Mouse (Mus musculus): ENCODE data around the gene Ubtf. TPM values are rescaled to one million over a fixed set of nuclear protein-coding genes. Genes with fewer than 3 reads are reported as not detected.

Gene Ubtf
- total RNA-seq, 2 experiments from 2014 or later, result 77.5 to 281 TPM

DNA sequence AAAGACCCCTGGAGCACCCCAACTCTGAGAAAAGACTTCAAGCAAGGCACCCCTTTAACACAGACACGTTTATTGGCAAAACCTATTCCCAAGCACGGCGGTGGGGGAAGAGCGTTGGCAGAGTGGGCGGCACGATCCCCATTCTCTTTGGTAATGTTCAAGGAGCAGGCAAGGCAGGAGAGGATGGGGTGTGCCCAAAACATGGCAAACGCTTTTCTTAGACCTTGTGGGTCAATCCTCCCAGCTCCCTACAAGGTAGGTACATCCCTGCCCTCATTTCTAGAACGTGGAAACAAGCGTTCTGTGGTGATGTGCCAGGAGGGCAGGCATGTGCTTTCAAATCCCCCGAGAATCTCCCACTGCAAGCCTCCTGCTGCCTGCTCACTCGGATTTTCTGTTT is 29.2 kb upstream of the Ubtf start:
- ATAC-seq (replicated peaks; ENCODE audit: low FRiP score, poor library complexity, severe bottlenecking), result peak; percentile 25

DNA sequence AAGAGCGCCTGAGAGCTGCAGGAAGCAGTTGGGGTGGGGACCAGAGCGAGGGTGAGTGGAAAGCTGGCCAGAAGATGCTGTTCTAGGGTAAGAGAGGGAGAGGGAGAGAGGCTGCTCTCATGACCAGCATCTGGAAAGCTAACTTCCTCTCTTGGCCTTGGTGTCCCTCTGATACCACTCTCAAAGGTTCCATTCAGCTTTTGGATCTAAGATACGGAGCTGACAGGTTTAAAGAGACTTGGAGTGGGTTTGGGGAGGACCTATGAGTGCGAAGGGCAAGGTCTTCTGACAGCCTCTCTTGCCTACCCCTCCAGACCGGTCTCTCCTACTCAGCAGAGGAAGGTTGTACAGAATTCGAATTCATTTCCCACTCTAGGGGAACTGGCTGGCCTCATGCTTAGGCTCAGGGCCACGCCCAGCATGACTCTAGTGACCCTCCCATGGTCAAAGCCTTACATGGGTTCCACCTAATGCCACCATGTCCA is 28.6 kb upstream of the Ubtf start:
- ATAC-seq (replicated peaks; ENCODE audit: low FRiP score, poor library complexity, severe bottlenecking), result peak; percentile 40

DNA sequence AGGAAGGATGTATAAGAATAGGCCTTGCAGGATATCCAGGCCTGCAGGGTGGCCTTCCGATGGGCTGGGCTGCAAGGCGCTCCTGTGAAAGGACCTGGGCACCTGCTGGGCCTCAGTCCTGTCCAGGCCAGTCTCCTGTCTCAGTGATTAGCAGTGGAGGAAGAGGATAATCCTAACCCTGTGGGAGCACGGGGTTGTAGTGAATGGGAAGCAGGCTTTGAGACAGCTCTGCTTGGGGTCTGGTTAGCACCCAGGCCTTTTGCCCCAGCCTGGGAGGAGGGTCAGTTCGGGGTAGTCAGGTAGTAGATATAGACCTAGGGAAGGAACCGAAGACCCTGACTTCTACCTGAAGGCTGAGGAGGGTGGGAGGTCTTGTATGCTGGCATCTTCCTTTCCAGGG is 28.1 kb upstream of the Ubtf start:
- peak; percentile 22 for ATAC-seq (replicated peaks; ENCODE audit: low FRiP score, poor library complexity, severe bottlenecking)

DNA sequence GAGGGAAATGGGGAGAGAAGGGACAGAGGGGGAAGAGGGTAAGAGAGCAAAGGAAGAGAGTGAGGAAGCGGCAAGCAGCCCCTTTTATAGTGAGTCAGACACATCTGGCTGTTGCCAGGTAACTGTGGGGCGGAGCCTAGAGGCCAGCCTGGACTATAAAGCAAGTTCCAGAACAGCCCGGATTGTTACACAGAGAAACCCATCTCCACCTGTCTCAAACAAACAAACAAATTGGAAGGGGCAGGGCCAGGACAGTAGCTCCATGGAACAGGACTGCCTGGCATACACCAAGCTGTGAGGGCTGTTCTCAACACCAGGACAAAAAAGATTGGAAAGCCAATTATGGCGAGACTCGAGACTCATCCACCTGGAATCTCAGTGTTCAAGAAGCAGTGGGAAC is 27.4 kb upstream of the Ubtf start:
- no peak for ATAC-seq (replicated peaks; ENCODE audit: low FRiP score, poor library complexity, severe bottlenecking)

DNA sequence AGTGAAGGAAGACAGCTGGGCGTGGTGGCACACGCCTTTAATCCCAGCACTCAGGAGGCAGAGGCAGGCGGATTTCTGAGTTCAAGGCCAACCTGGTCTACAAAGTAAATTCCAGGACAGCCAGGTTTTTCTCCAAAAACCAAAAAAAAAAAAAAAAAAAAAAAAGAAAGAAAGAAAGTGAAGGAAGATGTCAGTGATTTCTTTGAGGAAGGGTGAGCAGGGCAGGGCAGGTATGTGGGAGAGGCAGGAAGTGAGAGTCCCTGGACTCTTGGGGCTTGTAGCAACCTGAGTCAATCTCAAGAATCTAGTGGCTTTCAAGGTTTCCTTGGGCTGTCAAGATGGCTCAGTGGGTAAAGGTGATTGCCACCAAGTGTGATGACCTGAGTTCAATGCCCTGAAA is 24.9 kb upstream of the Ubtf start:
- no peak for ATAC-seq (replicated peaks; ENCODE audit: low FRiP score, poor library complexity, severe bottlenecking)

DNA sequence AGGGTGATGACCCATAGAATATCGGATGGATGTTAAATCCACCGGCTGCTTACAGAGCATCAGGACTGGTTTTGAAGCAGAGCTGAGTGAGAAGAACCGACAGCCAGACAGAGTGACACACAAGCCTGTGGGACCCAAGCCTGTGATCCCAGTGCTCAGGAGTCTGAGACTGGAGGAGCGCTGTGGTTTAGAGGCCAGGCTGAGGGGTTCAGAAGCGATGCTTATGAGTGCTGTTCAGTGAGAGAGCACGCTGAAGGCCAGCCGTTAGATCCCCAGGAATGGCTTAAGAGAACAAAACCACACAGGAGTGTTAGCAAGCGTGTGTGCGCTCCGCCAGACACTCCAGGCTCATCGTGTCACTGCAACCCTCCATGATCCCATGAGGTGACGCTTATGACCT is 23.2 kb upstream of the Ubtf start:
- no peak for ATAC-seq (replicated peaks; ENCODE audit: low FRiP score, poor library complexity, severe bottlenecking)

DNA sequence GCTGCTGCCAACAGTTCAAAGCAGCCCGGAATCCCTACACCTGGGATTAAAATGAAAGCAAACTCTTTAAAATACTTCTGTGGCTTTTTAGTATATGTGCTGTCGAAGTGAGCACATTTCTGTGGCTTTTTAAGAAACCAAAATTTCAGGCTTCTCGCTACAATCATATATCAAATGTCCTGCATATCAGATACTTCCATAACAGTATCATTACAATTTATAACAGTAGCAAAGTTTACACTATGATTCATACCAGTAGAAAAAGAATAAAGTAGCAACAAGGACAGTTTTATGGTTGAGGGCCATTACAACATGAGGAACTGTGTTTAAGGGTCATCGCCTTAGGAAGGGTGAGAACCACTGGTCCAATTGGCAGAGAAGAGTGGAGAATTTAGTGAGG is 21.6 kb upstream of the Ubtf start:
- ATAC-seq (replicated peaks; ENCODE audit: low FRiP score, poor library complexity, severe bottlenecking), result no peak

DNA sequence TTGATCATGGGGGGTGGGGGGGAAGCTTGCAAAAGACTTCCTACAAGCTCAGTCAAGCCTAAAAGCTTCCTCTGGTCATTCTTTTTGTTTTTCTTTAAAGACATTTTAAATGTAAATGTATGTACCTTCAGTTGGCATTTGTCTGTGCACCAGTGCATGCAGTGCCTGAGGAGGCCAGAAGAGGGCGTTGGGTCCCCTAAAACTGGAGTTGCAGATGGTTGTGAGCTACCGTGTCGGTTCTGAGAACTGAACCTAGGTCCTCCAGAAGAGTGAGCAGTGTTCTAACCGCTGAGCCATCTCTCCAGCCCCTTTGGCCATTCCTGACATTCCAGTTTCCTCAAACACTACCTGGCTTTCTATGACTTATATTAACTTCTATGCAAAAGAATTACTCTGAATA is 20.1 kb upstream of the Ubtf start:
- no peak for ATAC-seq (replicated peaks; ENCODE audit: low FRiP score, poor library complexity, severe bottlenecking)

DNA sequence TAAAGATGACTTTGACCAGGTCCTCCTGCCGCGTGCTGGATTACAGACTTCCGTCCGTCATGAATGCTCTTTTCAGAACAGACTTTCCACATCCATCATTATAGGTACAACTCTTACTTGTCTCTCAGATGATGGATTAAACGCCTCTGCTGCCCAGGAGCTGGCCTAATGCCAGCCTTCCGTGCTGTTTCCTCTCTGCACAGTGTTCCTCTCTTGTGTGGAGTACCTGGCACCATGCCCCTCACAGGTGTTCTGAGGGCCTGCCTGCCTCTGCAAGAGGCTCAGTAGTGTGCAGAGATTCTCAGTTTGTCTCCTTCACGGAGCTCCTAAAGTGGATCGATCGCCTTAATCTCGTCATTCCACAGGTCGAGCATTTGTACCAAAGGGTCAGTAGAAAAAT is 19.7 kb upstream of the Ubtf start:
- no peak for ATAC-seq (replicated peaks; ENCODE audit: low FRiP score, poor library complexity, severe bottlenecking)

DNA sequence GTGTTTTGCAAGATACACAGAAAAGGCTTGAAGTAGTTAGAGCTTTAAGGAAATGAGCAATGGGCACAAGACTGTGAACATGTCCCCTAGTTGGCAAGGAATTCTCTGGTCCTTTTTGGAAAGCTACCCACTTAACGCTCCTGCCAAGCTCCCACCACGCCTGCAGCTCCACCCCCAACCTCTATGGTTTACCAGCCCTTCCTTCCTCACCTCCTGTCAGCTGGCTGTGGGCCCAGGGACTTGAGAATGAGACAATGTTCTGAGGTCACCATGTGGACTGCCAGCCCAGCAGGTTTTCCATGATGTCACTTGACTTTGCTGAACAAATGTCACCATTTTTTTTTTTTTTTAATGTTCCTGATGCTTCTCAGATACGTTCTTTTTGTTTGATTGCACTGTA is 19.0 kb upstream of the Ubtf start:
- ATAC-seq (replicated peaks; ENCODE audit: low FRiP score, poor library complexity, severe bottlenecking), result no peak

DNA sequence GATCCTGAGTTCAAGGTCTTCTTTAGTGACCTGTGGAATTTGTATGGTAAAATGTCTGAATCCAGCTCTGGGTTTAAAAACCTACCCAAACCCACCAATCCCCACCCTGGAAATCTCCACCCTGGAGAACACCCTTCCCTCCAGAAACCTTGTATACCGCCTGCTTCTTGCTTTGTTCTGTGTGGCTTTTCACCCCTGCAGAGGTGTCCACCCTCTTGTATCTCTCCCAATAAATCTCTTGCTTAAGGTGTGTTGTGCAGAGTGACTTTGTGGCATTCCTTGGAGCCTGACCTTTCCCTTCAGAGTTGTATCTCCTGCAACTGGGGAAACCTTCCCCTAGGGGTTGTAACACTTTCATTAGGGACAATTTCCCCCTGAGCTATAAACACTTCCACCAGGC is 18.4 kb upstream of the Ubtf start:
- ATAC-seq (replicated peaks; ENCODE audit: low FRiP score, poor library complexity, severe bottlenecking), result no peak

DNA sequence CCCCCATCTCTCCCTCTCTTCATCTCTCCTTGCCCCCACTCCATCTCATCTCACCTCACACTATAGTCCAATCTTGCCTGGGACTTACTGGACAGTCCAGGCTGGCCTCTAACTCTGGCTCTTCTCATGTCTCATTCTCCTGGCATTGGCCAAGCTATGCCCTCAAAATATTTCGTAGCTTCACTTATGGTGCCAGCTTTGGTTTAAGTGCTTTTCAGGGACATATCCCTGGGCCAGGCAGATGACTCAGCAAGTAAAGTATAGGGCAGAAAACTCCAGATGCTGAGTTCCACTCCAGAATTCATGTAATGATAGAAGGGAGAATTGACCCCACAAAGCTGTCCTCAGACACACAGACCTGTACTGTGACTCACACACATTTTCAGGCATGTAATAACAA is 16.6 kb upstream of the Ubtf start:
- no peak; the same call in 1 of the 2 replicates for ATAC-seq (replicated peaks; ENCODE audit: low FRiP score, poor library complexity, severe bottlenecking)

DNA sequence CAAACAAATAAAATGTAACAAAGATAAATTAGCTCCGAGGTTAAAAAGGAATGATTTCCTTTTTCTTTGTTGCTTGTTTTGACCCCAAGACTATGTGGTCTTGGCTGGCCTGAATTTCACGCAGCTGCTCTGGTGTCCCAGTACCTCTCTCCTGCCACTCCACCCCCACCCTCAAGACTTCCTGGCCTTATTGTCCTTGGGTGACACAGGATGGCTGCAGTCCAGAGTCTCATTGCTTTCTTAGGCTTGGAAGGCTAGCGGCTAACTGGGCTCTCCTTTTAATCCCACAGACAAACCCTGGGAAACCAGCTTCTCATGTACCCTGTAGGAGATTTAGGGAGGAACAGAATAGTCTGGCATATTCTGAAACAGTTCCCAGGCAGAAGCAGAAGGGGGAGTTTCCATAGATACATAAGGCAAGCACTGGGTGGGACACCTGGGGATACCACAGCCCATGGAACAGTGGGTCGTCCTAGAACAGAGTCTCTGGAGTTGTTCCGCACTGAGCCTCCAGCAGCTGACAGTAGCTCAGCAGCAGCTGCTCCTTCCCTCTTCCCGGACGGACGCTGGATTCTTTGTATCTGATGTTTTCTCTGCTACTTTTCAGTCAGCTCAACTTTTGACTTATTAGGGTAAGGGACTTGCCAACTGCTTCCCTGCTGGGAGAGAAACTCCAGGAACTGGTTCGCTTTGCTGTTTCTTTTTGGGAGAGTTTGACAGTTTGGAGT is 15.6 kb upstream of the Ubtf start:
- ATAC-seq (replicated peaks; ENCODE audit: low FRiP score, poor library complexity, severe bottlenecking), result no peak

DNA sequence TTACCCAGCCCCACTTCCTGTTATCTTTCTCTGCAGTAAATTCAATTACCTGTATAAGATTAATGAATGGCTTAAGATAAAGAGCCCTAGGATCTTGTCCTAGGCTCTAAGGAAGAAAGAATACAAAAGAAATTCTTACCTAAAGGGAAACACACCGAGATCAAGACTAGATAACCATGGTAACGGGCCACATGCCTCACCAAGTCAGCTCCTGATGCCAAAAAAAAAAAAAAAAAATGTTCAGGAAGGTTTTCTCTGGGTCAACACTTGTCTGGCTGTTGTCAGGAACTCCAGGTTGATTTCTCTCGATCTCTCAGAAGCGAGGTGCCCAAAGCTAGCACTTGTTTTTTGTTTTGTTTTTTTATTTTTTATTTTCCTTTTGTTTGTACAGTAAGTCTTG is 14.5 kb upstream of the Ubtf start:
- ATAC-seq (replicated peaks; ENCODE audit: low FRiP score, poor library complexity, severe bottlenecking), result no peak

DNA sequence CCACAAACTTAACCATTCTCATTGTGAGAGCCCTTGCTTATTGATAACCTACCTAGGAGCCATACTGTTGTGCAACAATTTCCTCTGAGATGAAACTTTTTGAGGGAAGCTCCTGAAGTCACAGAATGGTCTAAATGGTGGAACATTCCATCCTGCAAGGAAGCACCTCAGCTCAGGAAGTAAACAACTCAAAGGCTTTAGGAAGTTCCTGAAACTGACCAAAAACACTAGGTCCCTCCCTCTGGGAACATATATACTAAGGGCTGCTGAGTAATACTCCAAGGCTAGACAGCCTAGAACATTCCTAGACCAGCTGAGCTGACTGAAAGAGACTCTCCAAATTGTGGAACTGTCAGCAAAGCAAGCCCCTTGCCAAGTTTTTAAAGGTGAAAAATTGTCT is 13.5 kb upstream of the Ubtf start:
- ATAC-seq (replicated peaks; ENCODE audit: low FRiP score, poor library complexity, severe bottlenecking), result no peak

DNA sequence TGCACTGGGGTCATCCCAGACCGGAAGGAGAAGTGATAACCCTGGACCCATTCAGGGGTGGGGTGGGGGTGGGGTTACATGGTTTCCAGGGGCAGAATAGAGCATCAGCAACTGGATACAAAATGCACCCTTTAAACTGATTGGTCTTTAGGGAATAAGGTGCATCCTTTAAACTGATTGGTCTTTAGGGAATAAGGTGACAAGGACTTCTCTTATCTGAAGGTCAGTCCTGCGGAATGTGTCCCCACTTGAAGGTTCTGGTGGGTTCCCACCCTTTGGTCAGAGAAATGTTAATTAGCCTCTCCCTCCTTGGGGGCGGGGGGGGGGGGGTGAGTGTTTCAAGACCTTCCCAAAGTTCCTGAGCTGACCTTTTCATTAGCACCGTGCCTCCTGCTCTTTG is 12.3 kb upstream of the Ubtf start:
- no peak for ATAC-seq (replicated peaks; ENCODE audit: low FRiP score, poor library complexity, severe bottlenecking)

DNA sequence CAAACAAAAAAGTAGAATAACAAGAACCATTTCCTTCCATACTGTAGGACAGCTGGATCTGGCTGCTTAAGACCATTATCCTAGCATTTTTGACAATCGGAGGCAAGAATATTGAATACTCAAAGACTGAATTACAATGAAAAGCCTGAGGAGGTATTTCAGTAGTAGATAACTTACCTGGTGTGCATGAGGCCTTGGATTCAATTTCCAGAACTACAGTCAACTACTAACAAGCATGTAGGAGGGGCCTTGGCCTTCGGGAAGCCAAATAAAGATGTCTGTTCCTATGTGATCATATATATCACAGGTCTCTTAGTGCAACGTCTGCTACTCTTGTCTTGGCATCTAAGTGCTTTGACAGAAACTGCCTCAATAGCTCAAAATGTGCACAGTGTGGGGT is 10.5 kb upstream of the Ubtf start:
- no peak for ATAC-seq (replicated peaks; ENCODE audit: low FRiP score, poor library complexity, severe bottlenecking)

DNA sequence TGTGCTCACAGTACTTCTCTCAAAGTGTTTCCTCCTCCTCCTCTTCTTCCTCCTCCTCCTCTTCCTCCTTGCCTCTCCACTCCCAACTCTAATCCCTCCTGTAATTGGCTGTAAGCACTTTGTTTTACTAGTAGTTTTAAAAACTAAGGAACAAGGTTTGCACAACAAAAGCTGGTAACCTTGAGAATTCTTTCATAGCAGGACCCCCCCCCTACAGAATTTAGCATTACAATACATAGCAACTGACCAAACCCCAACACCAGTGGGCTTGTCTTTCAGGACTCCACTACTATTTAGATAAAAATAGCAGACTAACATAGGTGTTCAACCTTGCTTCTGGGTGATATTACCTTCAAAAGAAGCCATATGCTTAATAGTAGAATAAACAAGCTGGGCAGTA is 10.0 kb upstream of the Ubtf start:
- ATAC-seq (replicated peaks; ENCODE audit: low FRiP score, poor library complexity, severe bottlenecking), result no peak

DNA sequence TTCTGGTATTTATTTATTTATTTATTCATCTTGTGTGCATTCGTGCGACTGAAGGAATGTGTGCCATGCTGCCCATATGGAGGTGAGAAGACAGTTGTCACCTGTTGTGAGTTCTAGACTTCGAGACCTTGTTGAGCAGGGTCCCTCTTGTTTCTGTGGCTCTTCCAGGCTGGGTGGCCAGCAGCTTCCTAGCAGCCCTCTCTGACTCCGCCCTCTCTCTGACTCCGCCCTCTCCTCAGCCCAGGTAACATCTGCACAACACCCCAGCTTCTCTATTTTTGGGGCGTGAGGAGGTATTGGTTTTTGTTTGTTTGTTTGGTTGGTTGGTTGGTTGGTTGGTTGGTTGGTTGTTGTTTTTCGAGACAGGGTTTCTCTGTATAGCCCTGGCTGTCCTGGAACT is 8.3 kb upstream of the Ubtf start:
- ATAC-seq (replicated peaks; ENCODE audit: low FRiP score, poor library complexity, severe bottlenecking), result peak; percentile 61

DNA sequence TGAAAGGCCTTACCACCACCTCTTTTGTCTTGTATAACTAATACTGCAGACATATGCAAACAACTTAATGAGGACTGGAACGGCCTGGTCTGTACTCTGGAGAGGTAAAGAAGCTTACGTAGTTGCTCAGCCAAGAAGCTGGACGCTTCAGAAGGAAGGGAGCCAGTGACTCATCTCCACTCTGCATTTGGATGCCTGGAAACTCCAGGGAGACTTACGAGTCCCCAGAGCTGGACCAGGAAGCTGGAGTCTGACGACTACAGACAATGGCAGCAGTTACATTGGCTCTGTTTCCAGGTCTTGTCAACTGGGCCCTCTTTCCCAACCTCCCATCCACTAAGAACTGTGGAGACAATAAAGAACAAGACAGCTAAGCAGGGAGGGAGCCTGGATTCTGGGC is 7.7 kb upstream of the Ubtf start:
- ATAC-seq (replicated peaks; ENCODE audit: low FRiP score, poor library complexity, severe bottlenecking), result no peak

DNA sequence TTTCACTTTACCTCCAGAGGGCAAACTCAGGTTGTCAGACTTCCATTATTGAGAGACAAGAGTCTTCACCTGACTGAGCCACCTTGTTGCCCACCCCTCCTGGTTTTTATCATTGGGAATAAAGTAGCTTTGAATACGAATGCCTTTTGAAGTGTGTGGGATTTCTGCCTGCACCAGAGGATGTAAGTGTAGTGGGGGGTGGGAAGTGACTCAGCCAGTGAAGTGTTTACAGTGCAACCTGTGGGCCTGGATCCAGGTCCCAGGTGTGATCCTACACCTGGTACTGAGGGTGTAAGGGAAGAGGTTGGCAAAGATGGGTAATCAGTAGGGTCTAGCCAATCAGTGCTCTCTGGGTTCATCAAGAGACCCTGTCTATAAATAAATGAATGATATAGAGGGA is 4.0 kb upstream of the Ubtf start:
- no peak for ATAC-seq (replicated peaks; ENCODE audit: low FRiP score, poor library complexity, severe bottlenecking)

DNA sequence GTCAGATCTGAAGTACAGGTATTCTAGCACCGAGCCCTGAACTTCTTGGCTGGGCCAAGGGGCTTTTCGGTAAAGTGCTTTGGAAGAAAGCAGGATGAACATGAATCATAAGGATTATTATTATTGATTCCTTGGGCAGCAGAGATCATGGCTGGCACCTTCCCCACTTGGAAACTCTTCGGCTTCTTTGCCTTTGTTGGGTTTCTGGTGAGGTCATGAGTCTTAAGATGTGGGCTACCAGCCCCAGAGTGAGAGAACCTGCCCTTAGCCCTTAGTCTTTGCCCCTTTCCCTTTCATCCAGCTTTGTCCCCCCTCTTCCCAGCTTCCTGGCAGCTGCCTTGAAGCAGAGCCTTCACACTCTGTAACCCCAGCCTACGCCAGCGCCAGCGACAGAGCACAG is 2.4 kb upstream of the Ubtf start:
- no peak for ATAC-seq (replicated peaks; ENCODE audit: low FRiP score, poor library complexity, severe bottlenecking)
